Mouse (Mus musculus) small intestine, adult 2 months (tissue): ENCODE measurements around the gene Tbx4. TPM values are rescaled to one million over a fixed set of nuclear protein-coding genes. Genes with fewer than 3 reads are reported as not detected.

Experiments
- H3K27ac ChIP-seq: fragments of 200-500 bp; 2 replicates; pipeline ENCODE4 v1.5.1; 2012; ENCODE audit warnings: low read depth, low read length, control low read depth, inconsistent platforms; ENCODE audit not compliant: insufficient read depth
- H3K27me3 ChIP-seq: fragments of 200-500 bp; 2 replicates; pipeline ENCODE4 v1.6.1; 2012; ENCODE audit warnings: mild to moderate bottlenecking, moderate library complexity, low read length, inconsistent platforms; ENCODE audit not compliant: control insufficient read depth, insufficient read depth
- H3K36me3 ChIP-seq: fragments of 200-500 bp; 2 replicates; pipeline ENCODE4 v1.6.1; 2012; ENCODE audit warnings: mild to moderate bottlenecking, low read length, control low read depth, inconsistent platforms; ENCODE audit not compliant: control insufficient read depth, insufficient read depth
- H3K4me1 ChIP-seq: fragments of 200-500 bp; 2 replicates; pipeline ENCODE4 v1.6.1; 2012; ENCODE audit warnings: low read length, inconsistent platforms, mixed read lengths; ENCODE audit not compliant: control insufficient read depth, insufficient read depth, insufficient read length
- H3K4me3 ChIP-seq: fragments of 200-500 bp; 2 replicates; pipeline ENCODE4 v1.5.1; 2012; ENCODE audit warnings: low read depth, mild to moderate bottlenecking, control low read depth, inconsistent platforms, low read length, moderate library complexity
- CTCF ChIP-seq: fragments of 200-500 bp; IDR thresholded peaks from 2 replicates; pipeline ENCODE4 v1.5.1; 2012; ENCODE audit warnings: low read depth, mild to moderate bottlenecking, control low read depth, inconsistent platforms, low read length, moderate library complexity, mixed read lengths; ENCODE audit not compliant: insufficient replicate concordance, insufficient read length; ENCODE audit errors: extremely low read depth
- POLR2A ChIP-seq: fragments of 200-500 bp; IDR thresholded peaks from 2 replicates; pipeline ENCODE4 v1.6.1; 2012; ENCODE audit warnings: low read depth, mild to moderate bottlenecking, control low read depth, inconsistent platforms, low read length, moderate library complexity
- WGBS: fragments of 180-500 bp; shearing (Covaris S2); methylation state at CpG from one replicate; pipeline ENCODE4 v1.1.7; 2018; 5-methylcytosine and 5-hydroxymethylcytosine counted together
- polyA plus RNA-seq: library from polyadenylated mRNA; depleted of rRNA; stranded (reverse); fragments of >200 nt; gene quantifications from 2 replicates; pipeline ENCODE4 v1.2.3, GENCODE M21; 2012

Gene Tbx4
- polyA plus RNA-seq, 1 experiment, result 0.34 TPM

- H3K4me1 ChIP-seq, result no peaks in the 10 kb centered on the region
- TF ChIP-seq CTCF, result no peak
- no peak for TF ChIP-seq POLR2A
- H3K36me3 ChIP-seq, result no peaks in the 10 kb centered on the region
- 9% methylated on average over 13 of the region's 13 CpGs for WGBS
- peaks cover 62% of the 10 kb centered on the region for H3K27me3 ChIP-seq
- no peak overlapping the region for H3K4me3 ChIP-seq
- no peak overlapping the region for H3K27ac ChIP-seq
Observed at GRCm38 (mm10) chr11:85893400-85894135, 7.3 kb downstream of the Tbx4 start.

GRCm38 (mm10) chr11:85894136-85894530 lies 7.9 kb downstream of the Tbx4 start:
- TF ChIP-seq CTCF (no peak), POLR2A (no peak)
- H3K36me3 ChIP-seq, result no peaks in the 10 kb centered on the region
- 14% methylated on average over 3 of the region's 3 CpGs for WGBS
- H3K27me3 ChIP-seq, result peaks cover 56% of the 10 kb centered on the region
- H3K4me1 ChIP-seq, result no peaks in the 10 kb centered on the region
- no peak overlapping the region for H3K27ac ChIP-seq
- no peak overlapping the region for H3K4me3 ChIP-seq

- 5% methylated on average over 43 of the region's 43 CpGs for WGBS
Observed at GRCm38 (mm10) chr11:85894731-85895545, 8.7 kb downstream of the Tbx4 start.

GRCm38 (mm10) chr11:85896335-85896985 lies 10.2 kb downstream of the Tbx4 start:
- no peaks in the 10 kb centered on the region for H3K4me1 ChIP-seq
- no peak overlapping the region for H3K4me3 ChIP-seq
- H3K27ac ChIP-seq, result no peak overlapping the region
- no peaks in the 10 kb centered on the region for H3K36me3 ChIP-seq
- WGBS, result 50% methylated on average over 13 of the region's 13 CpGs
- TF ChIP-seq POLR2A, result no peak
- H3K27me3 ChIP-seq, result peaks cover 44% of the 10 kb centered on the region

More at GRCm38 (mm10) chr11:85894731-85895545, 8.7 kb downstream of the Tbx4 start:
- no peak for TF ChIP-seq CTCF
- no peak for TF ChIP-seq POLR2A
- peaks cover 52% of the 10 kb centered on the region for H3K27me3 ChIP-seq
- no peaks in the 10 kb centered on the region for H3K4me1 ChIP-seq
- no peak overlapping the region for H3K27ac ChIP-seq
- H3K4me3 ChIP-seq, result peak overlapping the region; percentile 19
- H3K36me3 ChIP-seq, result no peaks in the 10 kb centered on the region

- no peak for TF ChIP-seq CTCF
- TF ChIP-seq POLR2A, result no peak
- H3K4me3 ChIP-seq, result no peak overlapping the region
- H3K36me3 ChIP-seq, result no peaks in the 10 kb centered on the region
- H3K27ac ChIP-seq, result no peak overlapping the region
- H3K4me1 ChIP-seq, result no peaks in the 10 kb centered on the region
- peaks cover 22% of the 10 kb centered on the region for H3K27me3 ChIP-seq
Observed at GRCm38 (mm10) chr11:85900291-85900690, 14.1 kb downstream of the Tbx4 start.

GRCm38 (mm10) chr11:85909514-85909913 lies 23.3 kb downstream of the Tbx4 start:
- no peak overlapping the region for H3K27ac ChIP-seq
- no peak overlapping the region for H3K4me3 ChIP-seq
- TF ChIP-seq CTCF (no peak), POLR2A (no peak)
- 71% methylated on average over 4 of the region's 4 CpGs for WGBS
- no peaks in the 10 kb centered on the region for H3K4me1 ChIP-seq
- no peaks in the 10 kb centered on the region for H3K36me3 ChIP-seq
- 0 out of 2 replicates have a peak, but pooled peaks cover 7% of the 10 kb centered on the region for H3K27me3 ChIP-seq

GRCm38 (mm10) chr11:85910133-85910532 lies 23.9 kb downstream of the Tbx4 start:
- Histone ChIP-seq H3K27ac (no peak overlapping the region), H3K36me3 (no peaks in the 10 kb centered on the region), H3K4me1 (no peaks in the 10 kb centered on the region), H3K4me3 (no peak overlapping the region), H3K27me3 (0 out of 2 replicates have a peak, but pooled peaks cover 7% of the 10 kb centered on the region)
- TF ChIP-seq POLR2A (no peak), CTCF (no peak)
- 30% methylated on average over 10 of the region's 10 CpGs for WGBS
